Mouse (Mus musculus) olfactory bulb, adult 2 months (tissue): ENCODE results near the gene Col6a2. TPM values are rescaled to one million over a fixed set of nuclear protein-coding genes. Genes with fewer than 3 reads are reported as not detected.
A peak's percentile ranks its signal among the peaks of the same experiment; 100 is the strongest.

Experiments
- H3K27ac ChIP-seq: fragments of 200-500 bp; 2 replicates; pipeline ENCODE4 v1.5.1; 2012; ENCODE audit warnings: low read depth, low read length; ENCODE audit not compliant: insufficient read depth
- H3K4me1 ChIP-seq: fragments of 200-500 bp; 2 replicates; pipeline ENCODE4 v1.6.1; 2012; ENCODE audit warnings: low read length; ENCODE audit not compliant: control insufficient read depth, insufficient read depth
- H3K4me3 ChIP-seq: fragments of 200-500 bp; 2 replicates; pipeline ENCODE4 v1.5.1; 2012; ENCODE audit warnings: mild to moderate bottlenecking, low read depth, low read length, moderate library complexity; ENCODE audit not compliant: insufficient read depth
- CTCF ChIP-seq: fragments of 200-500 bp; IDR thresholded peaks from 2 replicates; pipeline ENCODE4 v1.5.1; 2012; ENCODE audit warnings: low read depth, mild to moderate bottlenecking, low read length, moderate library complexity; ENCODE audit not compliant: insufficient read depth
- POLR2A ChIP-seq: fragments of 200-500 bp; IDR thresholded peaks from 2 replicates; pipeline ENCODE4 v1.6.1; 2012; ENCODE audit warnings: mild to moderate bottlenecking, low read depth, low read length, moderate library complexity; ENCODE audit not compliant: insufficient read depth
- WGBS: fragments of 180-500 bp; shearing (Covaris S2); methylation state at CpG from one replicate; pipeline ENCODE4 v1.1.7; 2018; 5-methylcytosine and 5-hydroxymethylcytosine counted together
- polyA plus RNA-seq: library from polyadenylated mRNA; stranded (reverse); fragments of >200 nt; gene quantifications from 2 replicates; pipeline ENCODE4 v1.2.4, GENCODE M21; 2012; ENCODE audit warnings: low replicate concordance; ENCODE audit not compliant: missing spikeins, insufficient read depth, insufficient read length

The Col6a2 gene
- polyA plus RNA-seq: not detected in 2 replicates

- Histone ChIP-seq H3K4me3 (peak within 1 kb of the TSS; percentile 37), H3K4me1 (peaks cover 10% of the 10 kb centered on the region), H3K27ac (no peak within 1 kb of the TSS)
- WGBS: 6% methylated on average over 31 of the region's 31 CpGs
- TF ChIP-seq POLR2A (no peak), CTCF (peak; percentile 73)
These were observed at the start of gene Col6a2 for GRCm38 (mm10) chr10:76622928-76623680. Col6a2 (minus strand) TSS chr10:76623630.

- WGBS: 83% methylated on average over 9 of the region's 9 CpGs
- H3K4me3 ChIP-seq: no peak overlapping the region
- TF ChIP-seq CTCF (no peak), POLR2A (no peak)
These were observed 48.5 kb upstream of the Col6a2 start for GRCm38 (mm10) chr10:76671939-76672338.

GRCm38 (mm10) chr10:76668947-76669284 lies 45.5 kb upstream of the Col6a2 start:
- Histone ChIP-seq H3K4me3 (no peak overlapping the region), H3K27ac (peak overlapping the region; percentile 71), H3K4me1 (peaks cover 11% of the 10 kb centered on the region)
- 21% methylated on average over 7 of the region's 7 CpGs for whole genome bisulfite sequencing
- TF ChIP-seq POLR2A: no peak
- no peak for TF ChIP-seq CTCF

More at GRCm38 (mm10) chr10:76671939-76672338, 48.5 kb upstream of the Col6a2 start:
- Histone ChIP-seq H3K4me1 (peaks cover 7% of the 10 kb centered on the region), H3K27ac (no peak overlapping the region)

- WGBS: 53% methylated on average over 4 of the region's 4 CpGs
- TF ChIP-seq POLR2A: no peak
- TF ChIP-seq CTCF: no peak
- no peak overlapping the region for H3K4me3 ChIP-seq
- H3K27ac ChIP-seq: peak overlapping the region; percentile 92
- H3K4me1 ChIP-seq: peaks cover 11% of the 10 kb centered on the region
These were observed 45.0 kb upstream of the Col6a2 start for GRCm38 (mm10) chr10:76668261-76668946.

- no peak overlapping the region for H3K27ac ChIP-seq
- 93% methylated on average over 1 of the region's 1 CpGs for WGBS
- no peak for TF ChIP-seq POLR2A
- TF ChIP-seq CTCF: no peak
- peaks cover 11% of the 10 kb centered on the region for H3K4me1 ChIP-seq
- H3K4me3 ChIP-seq: no peak overlapping the region
These were observed 43.9 kb upstream of the Col6a2 start for GRCm38 (mm10) chr10:76667197-76667805.

- Histone ChIP-seq H3K4me1 (peaks cover 11% of the 10 kb centered on the region), H3K4me3 (no peak overlapping the region), H3K27ac (no peak overlapping the region)
- WGBS: 62% methylated on average over 11 of the region's 11 CpGs
- TF ChIP-seq POLR2A: no peak
- no peak for TF ChIP-seq CTCF
These were observed 42.1 kb upstream of the Col6a2 start for GRCm38 (mm10) chr10:76665551-76665950.

- WGBS: 82% methylated on average over 20 of the region's 20 CpGs
- TF ChIP-seq POLR2A (no peak), CTCF (no peak)
- Histone ChIP-seq H3K4me1 (peaks cover 11% of the 10 kb centered on the region), H3K27ac (peak overlapping the region; percentile 14; the same call in 1 of the 2 replicates), H3K4me3 (no peak overlapping the region)
These were observed 41.0 kb upstream of the Col6a2 start for GRCm38 (mm10) chr10:76664156-76665115.
